Mouse (Mus musculus) cerebellum, postnatal 36 days (tissue): Measurements from ENCODE around the gene Romo1.
A peak's percentile ranks its signal among the peaks of the same experiment; 100 is the strongest.
"Not testable (repeated sequence)": the region's sequence is repeated elsewhere in the genome, so short reads cannot be mapped to it uniquely, and the experiment has no call there.

ENCODE experiments used
- DNase-seq, 2 experiments: peaks; one replicate each; pipeline ENCODE4 v3.0.0; 2021 to 2022; ENCODE audit warnings: mixed read lengths in 2 of 2

Gene Romo1

DNA sequence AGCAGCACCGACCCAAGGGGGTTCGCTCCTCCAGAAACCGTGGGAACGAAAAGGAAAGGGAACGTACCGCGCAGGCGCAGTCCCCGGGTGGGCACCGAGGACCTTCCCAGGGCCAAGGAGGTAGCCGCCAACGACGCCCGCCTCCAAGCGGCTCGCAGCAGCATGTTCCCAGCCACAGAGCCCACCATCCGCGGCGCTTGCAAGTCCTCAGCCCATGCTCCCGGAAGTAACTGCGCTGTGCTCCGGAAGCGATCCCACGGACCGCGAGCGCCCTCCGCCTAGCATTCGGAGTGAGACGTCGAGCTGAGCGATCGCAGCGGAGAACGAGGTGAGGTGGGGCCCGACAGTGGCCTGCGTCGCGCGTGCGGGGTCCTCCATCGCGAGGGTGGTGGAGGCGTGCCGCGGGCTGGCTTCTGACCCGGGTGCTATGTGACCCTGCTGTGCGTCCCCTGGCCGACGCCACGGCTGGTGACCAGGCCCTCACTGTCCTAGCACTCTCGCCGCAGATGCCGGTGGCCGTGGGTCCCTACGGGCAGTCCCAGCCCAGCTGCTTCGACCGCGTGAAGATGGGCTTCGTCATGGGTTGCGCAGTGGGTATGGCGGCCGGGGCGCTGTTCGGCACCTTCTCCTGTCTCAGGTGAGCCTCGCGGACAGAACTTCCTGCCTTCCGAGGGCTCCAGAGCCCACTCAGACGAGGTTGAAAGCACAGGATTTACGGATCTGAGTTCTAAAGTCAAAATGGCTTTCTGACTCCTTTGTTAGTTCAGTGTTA lies at the start of gene Romo1, which contains the start of gene Nfs1:
TSS of gene Romo1 (plus strand) at position 87 of the 772 bp plus-strand sequence.
TSS of gene Nfs1 (minus strand) at position 234 of the 772 bp plus-strand sequence.
- DNase-seq = peak; percentile 86 to 90

DNA sequence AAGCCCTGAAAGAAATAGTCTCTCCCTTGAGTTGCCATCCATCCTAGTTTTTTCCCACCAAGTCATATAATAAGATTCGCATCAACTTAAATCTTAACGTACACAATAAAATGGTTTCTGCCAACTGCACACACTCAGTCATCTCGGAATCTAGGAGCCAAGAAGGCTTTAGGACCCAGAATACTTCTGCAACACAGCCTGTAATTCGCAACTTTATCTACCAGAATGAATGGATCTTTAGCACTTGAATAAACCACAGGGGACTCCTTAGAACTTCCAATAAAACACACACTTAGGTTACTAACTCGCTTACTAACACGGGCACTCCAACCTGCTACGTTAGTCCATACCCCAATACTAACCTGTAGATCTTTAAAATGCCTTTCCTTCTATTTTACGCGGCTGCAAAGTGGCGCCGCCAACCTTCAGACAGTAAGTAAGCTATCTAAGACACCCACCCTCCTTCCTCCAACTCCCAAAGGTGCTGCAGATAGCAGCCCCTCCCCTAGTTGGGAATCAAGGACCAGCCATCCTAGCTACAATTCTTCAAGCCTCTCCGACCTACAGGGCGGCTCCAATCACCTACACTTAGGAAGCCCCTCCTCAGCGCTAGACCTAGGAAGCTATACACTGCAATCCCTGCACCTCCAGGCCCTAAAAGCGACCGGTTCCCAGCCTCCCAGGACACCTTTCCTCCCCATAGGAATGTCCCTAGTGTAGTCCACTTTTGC lies 33.0 kb upstream of the Romo1 start:
- DNase-seq = no peak

DNA sequence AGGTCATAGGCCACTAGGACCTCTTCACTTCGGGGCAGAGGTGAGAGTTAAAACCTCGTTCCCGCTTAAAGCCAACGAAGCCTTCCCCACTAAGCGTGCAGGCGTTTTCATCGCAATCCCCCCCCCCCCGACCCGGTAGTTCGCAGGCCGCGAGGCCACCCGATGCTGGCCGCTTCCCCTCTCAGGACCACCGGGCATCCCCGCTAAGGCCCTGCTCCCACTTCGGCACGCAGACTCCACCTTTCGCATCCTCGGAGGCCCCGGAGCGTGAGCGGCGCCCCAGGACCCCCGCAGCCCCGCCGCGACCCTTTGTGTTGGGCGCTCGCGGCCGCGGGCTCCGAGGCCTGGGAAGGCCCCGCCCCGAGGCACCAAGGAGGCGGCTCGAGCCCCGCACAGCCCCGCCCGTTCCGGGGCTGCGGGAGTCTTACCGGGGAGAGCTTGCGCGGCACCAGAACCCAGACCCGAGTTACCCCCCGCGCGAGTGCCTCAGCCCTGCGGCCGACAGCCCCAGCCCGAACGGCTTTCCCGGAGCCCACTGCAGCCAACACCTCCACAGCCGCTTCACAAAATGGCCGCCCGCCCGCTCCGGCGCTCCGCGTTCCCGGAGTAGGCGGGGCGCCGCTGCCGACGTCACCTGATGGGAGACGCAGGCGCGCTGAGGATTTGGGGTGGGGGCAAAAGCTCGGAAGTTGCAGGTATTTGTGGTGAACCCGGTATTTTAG lies 32.3 kb upstream of the Romo1 start, which contains the start of the genes Cpne1 and Rbm12:
TSS of gene Cpne1 (minus strand) at position 608 of the 722 bp plus-strand sequence.
TSS of gene Rbm12 (minus strand) at position 621 of the 722 bp plus-strand sequence.
- DNase-seq = peak; percentile 91 to 93

DNA sequence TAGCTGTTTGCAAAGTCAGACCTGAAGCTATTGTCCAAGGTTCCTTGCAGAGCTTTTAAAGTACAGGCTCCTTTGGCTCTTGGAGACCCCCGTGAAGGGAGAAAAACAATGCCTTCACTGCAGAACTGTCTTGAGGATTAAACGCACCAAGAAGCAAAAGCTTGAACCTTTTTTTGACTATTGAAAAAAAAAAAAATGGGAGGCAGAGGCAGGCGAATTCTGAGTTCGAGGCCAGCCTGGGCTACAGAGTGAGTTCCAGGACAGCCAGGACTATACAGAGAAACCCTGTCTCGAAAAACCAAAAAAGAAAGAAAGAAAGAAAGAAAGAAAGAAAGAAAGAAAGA lies 31.8 kb upstream of the Romo1 start:
- DNase-seq = not testable (repeated sequence)

DNA sequence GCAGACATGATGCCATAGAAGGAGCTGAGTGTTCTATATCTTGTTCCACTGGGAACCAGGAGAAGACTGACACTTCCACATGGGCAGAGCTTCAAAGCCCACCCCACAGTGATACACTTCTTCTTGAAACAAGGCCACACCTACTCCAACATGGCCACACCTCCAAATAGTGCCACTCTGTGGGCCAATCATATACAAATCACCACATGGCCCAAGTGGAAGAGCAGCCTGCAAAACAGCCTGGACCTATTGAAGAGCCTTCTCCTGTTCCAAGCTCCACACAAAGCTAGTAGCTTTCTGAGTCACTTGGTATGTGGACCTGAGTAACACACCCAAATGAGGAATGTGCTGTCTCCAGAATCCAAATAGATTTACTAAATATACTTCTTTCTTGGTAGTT lies 24.3 kb upstream of the Romo1 start:
- DNase-seq = no peak

DNA sequence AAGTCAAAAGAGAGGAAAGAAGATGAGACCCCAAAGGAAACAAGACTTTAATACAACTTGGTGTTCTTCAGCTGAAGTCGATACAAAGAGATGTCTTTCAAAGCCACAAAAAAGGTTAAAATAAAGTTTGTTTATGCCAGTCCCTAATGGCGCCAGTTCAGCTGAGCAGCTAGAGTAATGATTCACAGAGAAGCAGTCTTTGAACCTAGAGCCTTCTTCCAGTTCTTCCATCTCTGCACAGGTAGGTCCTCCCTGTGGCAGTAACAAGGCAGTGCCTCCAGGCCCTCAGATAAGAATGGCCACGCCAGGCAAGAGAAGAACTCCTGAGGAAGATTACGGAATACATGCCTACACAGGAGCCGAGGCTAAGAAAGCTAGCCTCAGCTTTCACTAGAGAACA lies 20.1 kb upstream of the Romo1 start:
- no peak for DNase-seq

DNA sequence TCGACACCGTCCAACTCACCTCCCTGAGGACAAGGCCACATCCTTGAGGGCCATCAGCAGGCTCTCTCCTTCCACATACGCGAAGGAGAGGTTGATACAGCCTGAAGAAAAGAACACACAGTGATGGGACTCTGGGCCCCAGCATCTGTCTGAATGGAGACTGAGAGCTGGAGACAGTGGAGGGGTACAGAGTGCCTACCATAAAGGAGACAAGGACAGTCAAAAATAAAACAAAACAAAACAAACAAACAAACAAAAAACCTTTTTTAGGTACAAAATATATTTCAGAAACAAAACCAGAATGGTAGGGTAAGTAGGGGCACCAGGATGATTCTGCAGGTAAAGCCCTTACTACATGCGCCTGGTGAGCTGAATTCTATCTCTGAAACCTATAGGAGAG lies 16.8 kb upstream of the Romo1 start, which contains the start of gene Gm28036:
TSS of gene Gm28036 (minus strand) at position 101 of the 400 bp plus-strand sequence.
- no peak for DNase-seq

DNA sequence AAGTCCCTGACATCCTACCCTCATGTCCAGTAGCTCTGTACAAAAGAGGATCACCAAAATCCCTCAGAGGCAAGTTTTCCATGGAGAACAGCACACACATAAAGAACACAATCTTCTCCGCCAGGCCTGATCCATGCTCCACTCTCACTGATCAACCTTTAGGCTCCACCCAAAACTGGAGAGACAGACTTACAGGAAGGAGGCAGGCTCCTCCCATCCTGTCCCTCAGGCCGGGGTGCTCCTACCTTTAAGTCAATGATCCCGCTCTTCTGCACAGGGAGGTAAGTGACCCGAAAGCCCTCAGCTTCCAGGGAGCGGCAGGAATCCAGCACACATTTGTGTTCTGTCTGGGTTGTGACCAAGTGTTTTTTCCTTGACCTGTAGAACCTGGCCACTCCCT lies 9.7 kb upstream of the Romo1 start:
- DNase-seq = no peak

DNA sequence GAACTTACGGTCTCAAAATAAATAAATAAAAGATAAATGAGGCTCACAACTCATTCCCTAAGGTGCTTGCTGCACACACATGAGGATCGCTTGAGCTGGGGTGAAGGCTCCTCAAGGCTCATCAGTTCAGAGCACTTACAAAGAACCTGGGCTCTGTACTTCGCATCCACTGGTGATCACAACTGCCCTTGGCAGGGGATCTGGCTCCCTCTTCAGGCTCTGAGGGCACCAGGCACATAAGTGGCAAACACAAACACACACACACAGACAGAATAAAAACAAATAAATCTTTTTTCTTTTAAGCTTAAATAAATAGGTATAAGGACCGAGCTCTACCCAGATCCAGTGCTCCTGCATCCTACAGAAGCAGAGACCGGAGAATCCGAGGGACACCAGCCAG lies 8.1 kb upstream of the Romo1 start:
- no peak for DNase-seq

DNA sequence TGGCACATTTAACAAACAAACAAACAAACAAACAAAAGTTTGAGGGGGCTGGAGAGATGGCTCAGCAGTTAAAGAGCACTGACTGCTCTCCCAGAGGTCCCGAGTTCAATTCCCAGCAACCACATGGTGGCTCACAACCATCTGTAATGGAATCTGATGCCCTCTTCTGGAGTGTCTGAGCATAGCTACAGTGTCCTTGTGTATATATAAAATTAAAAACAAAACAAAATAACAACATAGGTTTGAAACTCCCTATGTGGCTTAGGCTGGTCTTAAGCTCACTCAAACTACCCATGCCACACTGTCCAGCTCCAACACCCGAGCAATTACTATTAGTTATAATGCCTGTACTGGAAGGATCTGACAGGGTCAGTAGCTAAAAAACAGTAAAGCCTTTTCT lies 1.0 kb upstream of the Romo1 start:
- no peak for DNase-seq

DNA sequence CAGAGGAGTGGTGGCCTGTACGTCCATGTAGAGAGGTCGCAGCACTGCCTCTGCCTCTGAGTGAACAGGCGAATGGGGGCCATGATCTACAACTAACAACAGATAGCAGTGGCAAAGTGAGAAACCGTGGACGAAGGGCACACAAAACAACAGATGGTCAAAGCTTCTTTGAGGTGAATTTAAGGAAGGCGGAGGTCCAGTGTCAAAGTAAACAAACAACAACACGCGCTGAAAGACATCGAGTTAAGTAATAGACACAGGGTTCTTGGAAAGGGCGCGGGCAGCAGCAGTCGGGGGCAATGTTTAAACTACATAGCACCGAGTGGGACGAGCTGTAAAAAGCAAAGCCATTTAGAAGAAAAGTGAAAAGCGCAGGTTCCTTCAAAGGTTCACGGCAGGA lies 472 bp upstream of the Romo1 start:
- no peak for DNase-seq

DNA sequence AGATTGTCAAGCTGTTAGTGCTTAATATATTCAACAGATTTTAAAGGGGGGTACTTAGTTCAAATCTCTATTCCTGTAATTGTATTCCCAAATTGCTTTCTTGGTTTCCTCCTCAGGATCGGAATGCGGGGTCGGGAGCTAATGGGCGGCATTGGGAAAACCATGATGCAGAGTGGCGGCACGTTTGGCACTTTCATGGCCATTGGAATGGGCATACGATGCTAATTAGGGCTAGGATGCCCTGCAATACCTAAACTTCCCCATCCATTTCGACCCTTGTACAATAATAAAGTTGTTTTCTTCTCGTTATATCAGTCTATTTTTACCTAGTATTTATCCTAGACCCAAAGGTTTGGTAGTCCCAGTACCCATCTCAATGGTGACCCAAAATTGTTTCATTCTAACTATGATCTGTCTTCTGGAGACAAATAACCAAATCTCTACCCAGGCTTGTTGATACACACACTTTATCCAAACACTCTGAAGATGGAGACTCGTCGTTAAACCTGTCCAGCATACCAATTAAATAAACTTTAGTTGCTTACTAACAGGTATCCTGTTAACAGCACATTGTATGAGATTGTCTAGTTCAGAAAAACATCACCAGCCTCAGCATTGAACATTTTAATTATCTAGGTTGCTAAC lies 1.8 kb downstream of the Romo1 start:
- no peak for DNase-seq

DNA sequence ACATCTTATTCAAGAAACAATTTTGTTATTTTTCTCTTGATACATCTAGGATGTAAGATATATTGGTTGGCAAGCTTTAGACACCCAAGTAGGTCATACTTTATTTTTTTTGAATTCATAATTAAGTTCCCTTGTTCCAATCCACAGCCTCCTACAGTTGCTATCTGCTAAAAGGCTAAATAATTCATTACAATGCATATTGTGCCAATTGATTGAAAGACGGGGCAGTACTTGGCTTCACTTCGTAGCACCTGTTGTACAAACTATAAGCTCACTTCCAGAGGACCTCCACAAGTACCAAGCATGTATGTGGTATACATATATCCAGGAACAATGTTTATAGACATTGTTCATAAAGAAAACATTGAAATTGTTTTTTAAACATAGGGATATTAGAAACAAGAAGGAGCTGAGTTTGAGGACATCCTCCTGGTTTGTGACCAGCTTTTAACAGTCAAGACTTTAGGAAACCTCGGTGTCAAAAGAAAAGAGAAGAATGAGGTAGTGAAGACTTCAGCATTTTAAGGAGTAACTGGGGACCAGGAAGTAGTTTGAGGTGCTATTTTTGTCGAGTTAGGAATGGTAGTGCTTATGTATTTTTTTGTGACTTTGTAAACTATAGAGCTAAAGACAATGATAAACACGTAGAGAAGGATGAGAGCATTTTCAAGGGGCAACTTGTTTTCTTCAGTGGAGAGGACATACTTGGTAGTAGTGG lies 2.6 kb downstream of the Romo1 start:
- no peak for DNase-seq

DNA sequence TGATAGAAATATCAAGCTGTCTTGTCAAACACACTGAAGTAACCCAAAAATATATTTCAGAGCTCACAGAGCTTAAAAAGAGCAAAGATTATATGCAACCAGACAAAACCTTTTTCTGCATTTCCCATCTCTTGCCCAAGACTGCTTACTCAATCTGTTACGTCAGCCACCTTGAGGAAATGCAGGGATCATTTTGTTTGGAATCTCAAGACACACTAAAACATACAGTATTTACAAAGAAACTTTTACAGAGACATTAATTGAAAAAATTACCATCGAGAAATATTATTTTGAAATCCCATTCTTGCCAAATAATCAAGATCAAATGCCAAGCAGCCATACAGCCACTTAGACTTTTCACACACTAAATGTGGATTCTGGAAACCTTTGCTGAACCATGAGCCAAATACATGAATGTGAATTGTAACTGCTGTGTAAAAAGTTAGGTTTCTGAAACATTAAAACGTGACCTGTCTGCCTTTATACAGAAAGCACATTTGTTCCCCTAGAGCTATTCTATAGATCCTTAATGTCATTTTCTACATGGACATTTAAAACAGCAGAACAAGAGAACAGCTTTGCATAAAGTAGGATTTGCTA lies 3.6 kb downstream of the Romo1 start:
- DNase-seq = no peak

DNA sequence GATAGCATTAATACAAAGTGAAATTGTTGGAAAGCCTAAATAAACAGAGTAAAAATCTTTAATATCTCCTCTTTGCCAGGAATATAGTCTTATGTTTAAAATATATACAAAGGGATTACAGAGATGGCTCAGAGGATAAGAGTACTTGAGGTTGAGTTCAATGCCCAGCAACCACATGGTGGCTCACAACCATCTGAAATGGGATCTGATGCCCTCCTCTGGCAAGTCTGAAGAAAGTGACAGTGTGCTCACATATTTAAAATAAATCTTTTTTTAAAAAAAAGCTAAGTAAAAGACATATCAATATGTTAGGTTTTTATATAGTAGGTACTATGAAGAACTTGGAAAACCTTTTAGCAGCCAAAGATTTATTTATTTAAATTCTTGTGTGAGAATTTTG lies 7.7 kb downstream of the Romo1 start:
- DNase-seq = no peak

DNA sequence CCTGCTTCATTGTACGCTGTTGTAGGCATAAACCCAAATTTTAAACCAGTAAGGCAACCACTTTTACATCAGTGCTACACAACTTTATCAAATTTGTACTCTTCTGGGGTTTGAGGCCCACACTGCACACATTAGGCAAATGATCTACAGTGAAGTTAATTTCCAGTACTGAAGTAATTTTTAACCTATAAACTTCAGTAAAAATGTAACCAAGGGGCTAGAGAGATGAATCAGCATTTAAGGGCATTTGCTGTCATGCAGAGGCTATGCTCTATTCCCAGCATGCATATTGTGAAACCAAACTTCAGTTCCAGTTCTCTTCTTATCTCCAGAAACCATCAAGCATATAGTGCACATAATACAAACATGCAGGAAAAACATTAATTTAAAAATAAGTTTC lies 21.6 kb downstream of the Romo1 start:
- DNase-seq = no peak

DNA sequence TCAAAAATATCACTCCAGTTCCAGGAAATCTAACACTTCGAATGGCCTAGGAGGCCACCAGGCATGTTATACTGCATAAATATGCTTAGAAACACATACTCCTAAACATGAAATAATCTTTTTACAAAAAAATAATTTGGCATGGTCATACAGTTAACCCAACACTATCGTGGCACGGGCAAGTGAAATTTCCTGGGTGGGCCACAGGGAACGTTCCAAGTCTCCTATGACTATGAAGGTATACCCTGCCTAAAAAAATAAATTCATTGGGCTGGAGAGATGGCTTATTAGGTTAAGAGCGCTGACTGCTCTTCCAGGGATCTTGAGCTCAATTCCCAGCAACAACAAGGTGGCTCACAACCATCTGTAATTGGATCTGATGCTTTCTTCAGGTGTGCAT lies 22.7 kb downstream of the Romo1 start:
- no peak for DNase-seq

DNA sequence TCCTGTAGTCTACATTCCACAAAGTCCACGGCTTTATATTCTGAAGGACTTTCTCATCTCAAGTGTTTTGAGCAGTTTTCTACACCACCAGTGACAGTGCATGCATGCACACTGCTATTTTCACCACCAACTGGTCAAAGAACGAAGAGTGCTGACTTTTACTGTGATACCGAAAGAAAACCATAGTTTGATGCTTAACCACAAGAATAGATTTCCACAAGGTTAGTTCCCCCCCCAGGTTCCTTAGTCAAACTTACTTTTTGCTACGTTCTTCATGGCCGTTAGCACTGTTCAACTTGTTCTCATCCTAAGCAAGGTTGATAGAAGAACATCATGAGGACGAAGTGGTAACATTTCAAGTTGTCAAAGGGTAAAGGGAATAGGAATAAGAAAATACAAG lies 33.2 kb downstream of the Romo1 start:
- no peak for DNase-seq

DNA sequence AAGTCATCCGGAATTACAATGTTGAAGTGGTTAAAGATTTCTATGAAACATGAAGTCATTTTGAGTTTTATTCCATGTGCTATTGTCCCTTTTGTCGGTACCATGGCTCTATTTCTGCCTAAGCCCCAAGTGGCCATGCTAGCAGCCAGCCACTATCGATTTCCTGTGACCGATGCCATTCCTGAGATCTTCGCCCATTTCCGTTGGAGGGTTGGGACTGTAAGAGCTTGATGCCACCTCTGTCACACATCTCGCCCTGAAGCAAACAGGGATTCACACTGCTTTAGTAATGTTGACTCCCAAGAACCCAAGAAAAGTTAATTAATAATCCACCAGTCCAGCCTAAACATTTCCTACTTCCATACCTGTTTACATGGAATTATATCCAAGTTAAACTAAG lies 33.8 kb downstream of the Romo1 start:
- no peak for DNase-seq

DNA sequence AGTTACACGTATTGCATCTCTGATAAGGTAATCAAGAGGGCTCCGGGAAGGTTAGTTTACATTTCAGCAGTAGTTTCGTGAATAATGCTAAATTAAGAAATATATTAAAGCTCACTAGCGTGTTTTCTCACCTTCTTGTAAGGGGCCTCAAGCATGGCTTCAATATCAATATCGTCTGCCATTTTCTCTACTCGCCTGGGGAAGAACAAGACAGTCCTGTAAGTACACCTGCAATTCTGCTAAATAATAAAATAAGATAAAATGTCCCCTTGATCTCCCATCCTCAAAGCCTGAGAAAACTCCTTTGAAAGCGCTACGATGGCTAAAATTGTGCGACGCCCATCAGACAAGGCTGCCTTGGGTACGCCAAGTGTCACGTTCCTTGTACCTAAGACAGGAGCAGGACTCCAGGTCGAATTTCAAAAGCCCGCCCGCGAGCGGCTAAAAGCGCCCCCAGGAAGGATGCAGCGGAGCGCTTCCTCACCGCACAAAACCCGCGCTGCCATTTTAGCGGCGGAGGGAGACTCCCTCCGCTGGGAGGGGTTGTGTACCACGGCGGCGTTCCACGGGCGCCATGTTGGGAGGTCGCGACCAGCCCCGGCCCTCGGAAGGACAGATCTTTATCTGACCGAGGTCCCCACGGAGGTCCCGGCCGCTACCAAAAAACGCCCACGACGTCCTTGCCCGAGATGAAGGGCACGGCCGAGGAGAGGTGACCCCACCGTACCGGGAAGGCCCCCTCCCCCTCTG lies 35.4 kb downstream of the Romo1 start:
- DNase-seq = peak; percentile 73 to 76

DNA sequence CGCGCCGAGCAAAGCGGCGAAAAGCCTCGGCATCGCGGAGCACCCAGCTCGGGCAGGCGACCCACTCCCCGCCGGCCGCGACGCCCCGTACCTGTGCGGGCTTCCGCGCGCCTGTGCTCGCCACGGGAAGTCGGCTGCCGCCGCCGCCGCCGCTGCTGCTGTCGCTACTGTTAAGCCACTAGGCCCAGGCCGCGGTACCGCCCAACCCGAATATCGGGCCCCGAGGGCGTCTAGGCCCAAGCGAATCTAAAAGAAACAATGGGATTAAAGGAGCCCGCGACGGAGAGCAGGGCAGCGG lies 35.9 kb downstream of the Romo1 start:
- no peak for DNase-seq
